Mouse (Mus musculus) erythroblast, adult 5-6 weeks (primary cell): ENCODE measurements around the gene Pnkd. TPM values are rescaled to one million over a fixed set of nuclear protein-coding genes. Genes with fewer than 3 reads are reported as not detected.

ENCODE experiments used
- ATAC-seq: replicated peaks from 2 replicates; pipeline ENCODE4 v1.8.0; 2016; ENCODE audit warnings: moderate number of reproducible peaks, mild to moderate bottlenecking, moderate TSS enrichment, inconsistent platforms; ENCODE audit not compliant: poor library complexity, low FRiP score, severe bottlenecking
- total RNA-seq, 2 experiments: library from RNA; stranded (forward) in 1 of 2; stranded (reverse) in 1 of 2; fragments of 150-400 nt in 1 of 2; fragments of 200-764, 138-1000 nt in 1 of 2; gene quantifications; 2 replicates each; pipeline versions ENCODE4 v1.2.3 to v1.2.4; 2015 to 2017; ENCODE audit warnings: low replicate concordance in 2 of 2

Pnkd gene
- total RNA-seq, 2 experiments from 2014 or later: 2.4 to 17.7 TPM

DNA sequence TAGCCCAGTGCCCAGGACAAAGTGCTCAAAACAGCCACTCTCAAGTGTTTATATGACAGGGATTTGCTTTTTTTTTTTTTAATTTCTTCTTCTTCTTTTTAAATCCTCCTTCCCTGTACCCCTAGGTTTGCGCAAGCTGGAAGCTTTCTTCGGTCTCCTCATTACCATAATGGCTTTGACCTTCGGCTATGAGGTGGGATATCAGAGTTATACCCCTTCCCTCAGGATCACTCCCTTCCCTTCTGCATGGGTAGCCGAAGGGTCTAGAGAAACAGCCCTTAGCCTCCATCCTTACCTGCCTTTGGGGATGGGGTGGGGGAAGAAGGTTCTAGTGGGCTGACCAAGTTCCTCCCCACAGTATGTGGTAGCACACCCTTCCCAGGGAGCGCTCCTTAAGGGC lies 95.8 kb downstream of the Pnkd start:
- ATAC-seq: no peak

DNA sequence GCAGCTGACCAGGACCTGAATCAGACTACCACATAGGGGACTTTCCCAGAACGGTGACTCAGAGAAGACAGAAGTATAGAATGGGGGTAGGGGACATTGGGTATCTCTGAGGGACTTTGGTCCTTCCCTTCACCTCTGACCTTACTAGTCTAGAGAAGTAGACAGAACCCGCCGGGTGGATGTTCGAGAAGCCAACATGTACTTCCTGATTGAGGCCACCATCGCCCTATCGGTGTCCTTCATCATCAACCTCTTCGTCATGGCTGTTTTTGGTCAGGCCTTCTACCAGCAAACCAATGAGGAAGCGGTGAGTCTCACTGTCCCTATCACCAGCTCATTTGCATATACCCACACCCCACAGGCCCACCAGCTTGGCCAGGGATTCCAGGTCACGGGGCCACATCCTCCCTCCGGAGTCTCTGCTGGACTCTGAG lies 96.9 kb downstream of the Pnkd start:
- ATAC-seq: no peak

DNA sequence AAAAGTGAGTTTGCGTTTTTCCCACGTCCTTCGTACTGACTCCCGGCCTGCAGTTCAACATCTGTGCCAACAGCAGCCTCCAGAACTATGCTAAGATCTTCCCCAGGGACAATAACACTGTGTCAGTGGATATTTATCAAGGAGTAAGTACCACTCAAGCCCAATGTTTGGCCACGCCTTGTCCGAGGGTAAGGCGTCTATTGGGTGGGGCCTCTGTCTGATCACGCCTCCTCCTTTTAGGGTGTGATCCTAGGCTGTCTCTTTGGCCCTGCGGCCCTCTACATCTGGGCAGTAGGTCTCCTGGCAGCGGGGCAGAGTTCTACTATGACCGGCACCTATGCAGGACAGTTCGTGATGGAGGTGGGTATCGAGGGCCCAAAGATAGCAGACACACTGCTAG lies 98.7 kb downstream of the Pnkd start:
- no peak for ATAC-seq

DNA sequence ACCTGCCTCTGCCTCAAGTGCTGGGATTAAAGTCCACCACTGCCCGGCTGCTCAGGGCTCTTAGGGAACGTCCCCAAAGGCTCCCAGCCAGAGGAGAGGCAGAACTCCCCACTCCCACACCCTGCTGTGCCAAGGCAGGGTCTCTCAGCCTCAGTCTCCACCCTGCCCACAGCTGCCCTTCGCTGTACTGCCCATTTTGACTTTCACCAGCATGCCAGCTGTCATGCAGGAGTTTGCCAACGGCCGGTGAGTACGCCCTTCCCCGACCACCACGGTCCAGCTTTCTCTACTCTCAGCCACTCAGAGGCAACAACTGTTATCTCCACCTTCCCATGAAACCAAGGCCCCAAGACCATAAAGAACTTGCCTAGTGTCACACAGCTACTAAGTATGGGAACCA lies 99.8 kb downstream of the Pnkd start:
- no peak for ATAC-seq

DNA sequence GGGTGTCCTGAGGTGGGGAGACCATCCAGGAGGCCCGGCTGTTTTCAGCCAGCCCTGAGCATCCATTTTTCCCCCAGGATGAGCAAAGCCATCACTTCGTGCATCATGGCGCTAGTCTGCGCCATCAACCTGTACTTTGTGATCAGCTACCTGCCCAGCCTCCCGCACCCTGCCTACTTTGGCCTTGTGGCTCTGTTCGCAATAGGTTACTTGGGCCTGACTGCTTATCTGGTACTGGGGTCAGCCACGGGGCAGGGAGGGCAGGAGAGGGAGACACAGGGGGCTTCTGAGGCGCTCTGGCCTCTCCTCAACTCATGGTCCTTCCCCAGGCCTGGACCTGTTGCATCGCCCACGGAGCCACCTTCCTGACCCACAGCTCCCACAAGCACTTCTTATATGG lies 100.3 kb downstream of the Pnkd start:
- no peak for ATAC-seq

DNA sequence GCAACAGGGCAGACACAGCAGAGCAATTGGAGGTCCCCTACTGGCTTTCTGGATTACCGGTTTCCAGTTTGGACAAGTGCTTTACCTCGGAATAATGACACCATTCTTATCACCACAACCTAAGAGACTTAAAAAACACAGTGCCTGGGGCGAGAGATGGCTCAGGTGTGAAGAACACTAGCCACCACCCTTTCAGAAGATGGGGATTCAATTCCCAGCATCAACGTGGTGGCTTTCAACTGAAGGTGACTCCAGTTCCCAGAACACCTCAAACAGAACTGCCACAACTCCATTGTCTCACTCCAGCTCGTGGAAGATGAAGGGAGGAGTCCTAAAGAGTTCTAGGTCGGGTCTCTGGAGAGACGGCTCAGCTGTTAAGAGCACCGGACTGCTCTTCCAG lies 100.8 kb downstream of the Pnkd start:
- ATAC-seq: no peak

DNA sequence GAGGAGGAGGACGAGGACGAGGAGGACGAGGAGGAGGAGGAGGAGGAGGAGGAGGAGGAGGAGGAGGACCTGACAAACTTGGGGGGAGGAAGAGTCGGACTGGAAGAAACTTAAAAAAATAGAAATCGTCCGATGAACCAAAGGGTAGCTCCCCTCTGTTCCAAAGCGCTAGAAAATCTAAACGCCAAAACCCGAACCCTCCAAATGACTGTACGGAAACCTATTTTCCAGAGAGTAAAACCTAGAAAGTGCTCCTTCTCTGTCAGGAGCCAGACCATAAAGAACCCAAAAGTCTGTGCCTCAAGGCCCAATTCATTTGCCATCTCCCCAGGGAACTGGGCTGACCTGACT lies 101.6 kb downstream of the Pnkd start:
- ATAC-seq: no peak

DNA sequence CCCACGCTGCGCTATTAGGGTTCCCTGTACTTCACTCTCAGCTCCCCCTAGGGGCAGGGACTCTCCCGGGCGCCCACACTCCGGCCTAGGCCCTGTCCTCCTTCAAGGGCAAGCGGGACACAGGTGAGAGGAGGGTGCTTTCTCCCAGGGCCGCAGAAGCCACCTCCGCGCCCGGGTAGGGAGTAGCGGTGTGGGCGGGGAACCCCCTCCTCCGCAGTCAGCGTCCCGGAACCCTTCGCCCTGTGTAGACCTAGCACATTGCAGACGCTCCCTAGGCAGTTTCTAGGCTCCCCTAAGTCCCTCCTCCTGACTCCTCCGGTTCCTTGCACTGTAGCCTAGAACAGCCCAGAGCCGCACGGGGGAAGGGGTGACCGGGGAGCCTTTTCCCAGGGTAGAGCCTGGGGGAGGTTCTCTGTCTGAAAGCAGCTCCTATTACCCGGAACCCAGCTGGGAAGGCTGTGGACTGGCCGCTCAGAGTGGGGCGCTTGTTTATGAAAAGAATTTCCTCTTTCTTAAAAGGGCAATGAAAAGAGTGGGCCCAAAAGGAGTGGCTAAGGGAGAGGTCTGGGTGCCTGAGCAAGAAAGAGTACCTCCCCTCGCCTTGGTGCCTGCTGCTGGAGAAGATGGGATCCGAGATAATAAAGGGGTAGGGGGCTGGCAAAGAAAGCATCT lies 102.1 kb downstream of the Pnkd start:
- ATAC-seq: peak; percentile 72

DNA sequence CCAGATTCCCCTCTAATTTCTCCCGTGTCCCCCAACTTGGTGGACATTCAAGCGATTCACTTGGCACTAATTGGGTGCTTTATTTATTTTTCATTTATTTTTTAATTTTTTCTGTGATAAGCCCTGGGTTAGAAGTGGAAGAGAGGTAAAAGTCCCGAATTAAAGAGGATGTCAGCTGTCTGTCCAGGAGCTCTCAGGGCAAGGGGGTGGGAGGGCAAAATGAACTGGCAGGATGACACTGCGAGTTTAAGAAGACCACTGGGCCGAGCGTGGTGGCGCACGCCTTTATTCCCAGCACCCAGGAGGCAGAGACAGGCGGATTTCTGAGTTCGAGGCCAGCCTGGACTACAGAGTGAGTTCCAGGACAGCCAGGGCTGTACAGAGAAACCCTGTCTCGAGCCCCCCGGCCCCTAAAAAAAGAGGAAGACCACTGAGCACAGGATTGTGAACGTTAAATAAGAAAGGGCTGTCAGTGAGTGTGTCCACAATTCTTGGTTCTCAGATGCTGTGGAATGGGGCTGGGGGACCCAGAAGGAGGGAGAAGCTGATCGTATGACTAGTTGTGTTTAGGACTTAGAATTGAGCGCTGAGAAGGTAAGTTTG lies 102.8 kb downstream of the Pnkd start:
- ATAC-seq: no peak

DNA sequence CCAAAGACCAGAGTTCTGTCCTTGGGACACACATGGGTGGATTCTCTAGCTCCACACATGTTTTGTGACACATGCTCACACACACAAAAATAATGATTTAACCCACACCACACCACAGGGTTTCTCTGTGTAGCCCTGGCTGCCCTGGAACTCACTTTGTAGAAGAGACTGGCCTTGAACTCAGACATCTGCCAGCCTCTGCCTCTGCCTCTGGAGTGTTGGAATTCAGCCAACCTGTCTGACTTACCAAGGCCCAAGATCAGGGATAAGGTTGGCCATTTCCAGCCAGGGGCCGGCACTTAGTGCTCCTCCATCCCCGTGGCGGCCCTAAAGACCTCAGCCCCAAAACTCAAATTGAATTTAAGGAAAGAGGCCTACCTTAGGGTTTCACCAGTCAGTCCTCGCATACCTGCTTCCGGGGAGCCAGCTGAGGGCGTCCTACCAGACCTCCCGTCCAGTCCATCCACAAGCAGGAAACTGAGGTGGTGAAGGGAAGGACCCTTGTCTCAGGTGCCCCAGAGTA lies 103.7 kb downstream of the Pnkd start:
- ATAC-seq: no peak

DNA sequence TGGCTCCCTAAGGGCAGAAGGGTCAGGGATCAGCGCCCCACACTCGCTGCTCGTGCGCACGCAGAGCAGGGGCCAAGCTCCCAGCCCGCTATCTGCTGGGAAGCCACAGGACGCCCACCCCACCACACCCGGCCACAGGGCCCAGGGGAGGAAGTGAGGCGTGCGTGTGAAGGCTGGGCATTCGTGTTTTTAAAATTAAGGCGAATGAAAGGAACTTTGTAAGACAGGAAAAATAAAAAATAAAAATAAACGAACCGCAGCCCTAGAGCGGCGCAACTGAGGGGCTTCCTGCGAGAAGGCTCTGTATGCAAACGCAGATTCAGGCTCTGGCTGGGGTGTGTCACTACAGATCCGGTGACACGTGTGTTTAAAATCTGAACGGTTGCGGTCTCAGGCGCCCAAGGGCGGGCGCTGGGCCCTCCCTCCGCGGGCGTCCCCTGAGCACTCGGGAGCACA lies 105.1 kb downstream of the Pnkd start:
- ATAC-seq: no peak

DNA sequence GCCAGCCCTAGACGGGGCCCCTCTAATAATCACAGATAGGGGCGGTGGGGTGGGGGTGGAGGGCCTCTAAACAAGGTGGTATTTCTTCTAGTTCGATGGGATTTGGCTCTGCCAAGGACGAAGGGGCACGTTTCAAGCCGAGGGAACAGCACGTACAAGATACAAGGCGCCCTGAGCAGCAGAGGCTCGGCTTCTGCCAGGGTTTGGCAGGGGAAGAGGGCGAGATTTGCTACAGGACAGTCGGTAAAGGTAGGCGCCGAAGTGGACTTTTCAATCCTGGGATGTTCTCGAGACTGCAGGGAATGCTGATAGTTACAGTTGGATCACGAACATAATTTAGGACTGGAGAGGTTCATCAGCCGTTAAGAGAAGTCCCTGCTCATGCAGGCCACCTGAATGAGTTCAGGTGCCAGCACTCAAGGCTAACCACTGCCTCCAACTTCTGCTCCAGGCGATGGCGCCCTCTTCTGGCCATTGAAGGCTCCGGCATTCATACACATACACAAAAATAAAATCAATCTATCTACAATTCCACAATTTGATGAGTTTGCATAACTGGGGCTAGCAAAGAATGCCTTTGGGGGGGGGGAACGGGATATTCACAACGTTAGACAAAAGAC lies 105.7 kb downstream of the Pnkd start:
- 0 out of 2 replicates have a peak, but pooled peaks have one; percentile 18 for ATAC-seq

DNA sequence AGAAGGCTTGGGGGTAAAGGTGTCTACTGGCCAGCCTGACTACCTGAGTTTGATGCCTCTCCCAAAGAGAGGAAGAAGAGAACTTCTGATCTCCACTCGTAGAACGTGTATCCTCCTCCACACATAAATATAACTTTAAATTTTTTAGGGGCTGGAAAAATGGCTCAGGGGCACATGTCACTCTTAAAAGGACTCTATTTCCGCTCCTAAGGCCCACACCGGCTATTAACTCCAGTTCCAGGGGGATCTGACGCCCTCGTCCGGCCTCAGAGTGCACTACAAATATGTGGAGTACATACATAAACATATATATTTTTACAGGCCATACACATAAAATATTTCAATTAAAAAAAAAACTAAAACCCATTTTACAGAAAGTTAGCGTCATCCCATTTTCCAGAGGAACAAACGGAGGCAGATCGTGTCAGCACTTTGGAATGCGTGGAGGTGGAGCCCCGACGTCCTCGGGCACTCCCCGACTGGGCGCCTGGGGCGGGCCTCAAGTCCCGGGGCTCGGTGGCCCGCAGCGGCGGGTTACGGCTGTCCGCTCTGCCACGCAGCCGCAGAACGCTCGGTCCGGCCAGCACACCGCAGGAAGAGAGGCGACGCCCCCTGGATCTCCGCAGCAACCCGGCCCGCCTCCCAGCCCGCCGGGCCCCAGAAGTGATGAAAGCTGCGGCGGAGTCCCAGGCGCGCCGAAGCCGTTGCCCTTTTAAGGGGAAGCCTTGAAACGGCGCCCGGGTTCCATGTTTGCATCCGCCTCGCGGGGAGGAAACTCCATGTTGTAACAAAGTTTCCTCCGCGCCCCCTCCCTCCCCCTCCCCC lies 106.4 kb downstream of the Pnkd start, which contains the start of gene Ctdsp1:
Gene Ctdsp1 (plus strand): TSS at position 586 of the 825 bp plus-strand sequence.
- ATAC-seq: peak; percentile 59

DNA sequence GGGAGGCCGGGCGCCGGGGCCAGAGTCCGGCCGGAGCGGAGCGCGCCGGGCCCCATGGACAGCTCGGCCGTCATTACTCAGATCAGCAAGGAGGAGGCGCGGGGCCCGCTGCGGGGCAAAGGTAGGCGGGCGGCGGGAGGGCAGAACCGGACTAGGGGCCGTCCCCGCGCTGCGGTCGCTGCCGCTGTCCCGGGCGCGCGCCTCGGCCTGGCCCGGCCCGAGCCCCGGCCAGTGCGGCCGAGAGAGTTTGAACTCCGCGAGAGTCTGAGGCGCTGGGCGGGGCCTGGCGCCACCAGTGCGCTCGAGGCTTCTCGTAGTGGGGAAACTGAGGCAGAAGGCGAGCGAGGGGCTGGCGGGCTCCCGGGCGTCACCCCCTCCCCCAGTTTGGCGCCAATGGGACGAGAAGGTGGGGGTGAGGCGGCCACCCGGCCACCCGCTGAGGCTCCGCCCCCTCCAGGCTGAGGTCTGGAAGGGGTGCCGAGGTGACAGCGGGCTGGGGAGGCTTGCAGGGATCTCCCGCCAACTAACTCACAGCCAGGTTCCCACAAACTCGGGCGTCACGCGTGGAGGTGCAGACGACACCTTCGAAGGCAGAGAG lies 107.2 kb downstream of the Pnkd start:
- ATAC-seq: peak; percentile 47

DNA sequence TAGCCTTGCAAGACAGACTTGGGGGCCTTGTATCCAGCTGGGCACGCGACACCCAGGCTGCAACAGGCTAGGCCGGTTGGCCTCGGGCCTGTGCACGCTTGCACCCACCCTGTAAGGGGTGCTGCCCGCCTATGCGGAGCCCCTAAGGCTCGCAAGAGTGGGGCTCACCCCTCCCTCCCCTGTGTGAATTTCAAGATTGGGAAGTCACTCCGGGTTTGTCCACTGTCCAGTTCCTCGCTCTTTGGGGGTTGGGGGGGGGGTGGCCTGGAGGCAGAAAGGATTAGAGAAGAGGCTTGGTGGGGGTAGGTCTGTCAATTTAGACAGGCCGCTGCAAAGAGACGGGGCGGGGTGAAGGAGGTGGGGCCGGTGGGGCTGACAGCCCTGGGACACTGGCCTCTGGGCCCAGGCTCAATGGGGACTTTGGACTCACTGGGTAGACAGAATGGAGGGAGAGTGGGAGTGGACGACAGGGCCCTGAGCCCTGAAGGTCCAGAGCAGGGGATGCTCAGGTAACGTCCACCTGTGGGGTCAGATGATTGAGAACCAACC lies 107.8 kb downstream of the Pnkd start:
- no peak for ATAC-seq

DNA sequence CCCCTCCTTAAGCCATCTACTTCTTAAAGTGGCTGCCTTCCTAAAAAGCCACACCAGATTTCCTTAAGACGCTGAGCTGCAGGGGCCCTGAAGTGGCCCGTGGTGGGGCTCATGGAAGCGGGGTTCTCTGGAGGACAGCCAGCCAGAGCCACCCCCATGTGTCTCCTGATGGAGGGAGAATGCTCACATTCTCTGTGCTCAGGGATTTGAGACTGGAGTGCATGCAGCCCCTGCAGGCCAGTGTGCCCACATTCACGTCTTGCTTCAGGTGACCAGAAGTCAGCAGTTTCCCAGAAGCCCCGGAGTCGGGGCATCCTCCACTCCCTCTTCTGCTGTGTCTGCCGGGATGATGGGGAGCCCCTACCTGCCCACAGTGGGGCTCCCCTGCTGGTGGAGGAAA lies 108.3 kb downstream of the Pnkd start:
- ATAC-seq: no peak

DNA sequence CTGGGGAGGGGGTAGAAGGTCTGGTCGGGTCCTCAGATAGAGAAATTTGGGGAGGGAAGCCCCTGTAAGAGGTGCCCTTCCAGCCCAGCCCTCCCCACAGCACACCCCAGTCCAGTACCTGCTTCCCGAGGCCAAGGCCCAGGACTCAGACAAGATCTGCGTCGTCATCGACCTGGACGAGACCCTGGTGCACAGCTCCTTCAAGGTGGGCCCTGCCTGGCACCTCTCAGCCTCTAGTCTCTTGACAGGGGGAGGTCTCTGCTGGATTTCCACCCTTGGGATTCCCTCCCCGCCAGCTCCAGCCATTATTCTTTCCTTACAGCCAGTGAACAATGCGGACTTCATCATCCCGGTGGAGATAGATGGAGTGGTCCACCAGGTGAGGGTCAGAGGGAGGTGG lies 109.0 kb downstream of the Pnkd start:
- ATAC-seq: no peak

DNA sequence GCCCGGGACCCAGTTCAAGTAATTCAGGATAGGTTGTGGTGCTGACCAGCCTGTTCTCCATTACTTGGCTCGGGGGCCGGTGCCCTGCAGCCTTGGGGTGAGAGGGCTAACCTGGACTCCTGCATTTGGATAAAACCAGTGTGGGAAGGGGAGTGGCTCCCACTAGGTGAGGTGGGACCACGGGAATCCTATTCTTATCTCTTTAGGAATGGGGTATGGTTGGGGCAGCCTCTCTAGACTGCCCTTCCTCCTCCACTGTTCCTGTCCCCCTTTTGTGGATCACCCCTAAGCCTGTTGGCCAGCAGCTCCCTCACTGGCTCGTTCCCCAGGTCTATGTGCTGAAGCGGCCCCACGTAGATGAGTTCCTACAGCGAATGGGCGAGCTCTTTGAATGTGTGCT lies 109.6 kb downstream of the Pnkd start:
- ATAC-seq: no peak

DNA sequence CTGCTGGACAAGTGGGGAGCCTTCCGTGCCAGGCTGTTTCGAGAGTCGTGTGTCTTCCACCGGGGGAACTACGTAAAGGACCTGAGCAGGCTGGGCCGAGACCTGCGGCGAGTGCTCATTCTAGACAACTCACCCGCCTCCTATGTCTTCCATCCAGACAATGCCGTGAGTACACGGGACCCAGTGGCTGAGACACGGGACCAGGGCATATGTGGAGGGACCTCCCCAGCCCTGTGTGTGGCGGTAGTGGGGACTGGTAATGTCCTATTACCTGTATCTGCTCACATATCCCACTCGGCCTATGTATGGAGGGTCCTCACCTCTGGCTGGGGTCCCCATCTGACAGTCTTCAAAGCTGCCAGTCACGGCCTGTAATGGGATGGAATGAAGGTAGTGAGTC lies 110.1 kb downstream of the Pnkd start:
- ATAC-seq: no peak

DNA sequence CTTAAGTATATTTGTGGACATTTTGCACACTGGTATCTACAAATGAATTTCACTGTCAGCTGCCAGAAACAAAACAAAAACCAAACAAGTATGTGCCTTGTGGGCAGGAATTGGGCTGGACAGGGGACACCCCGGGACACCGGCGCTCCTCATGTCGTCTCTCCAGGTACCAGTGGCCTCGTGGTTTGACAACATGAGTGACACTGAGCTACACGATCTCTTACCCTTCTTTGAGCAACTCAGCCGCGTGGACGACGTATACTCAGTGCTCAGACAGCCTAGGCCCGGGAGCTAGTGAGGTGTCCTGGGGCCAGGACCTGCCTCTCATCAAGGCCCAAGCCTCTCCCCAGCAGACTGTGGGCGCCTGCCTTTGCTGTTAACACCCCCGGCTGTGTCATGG lies 110.6 kb downstream of the Pnkd start:
- ATAC-seq: no peak
